Mouse (Mus musculus) hindbrain, embryonic 14.5 days (tissue): Measurements from ENCODE around the gene Mlf2. TPM values are rescaled to one million over a fixed set of nuclear protein-coding genes. Genes with fewer than 3 reads are reported as not detected.
A peak's percentile ranks its signal among the peaks of the same experiment; 100 is the strongest.

ENCODE experiments used
- ATAC-seq: fragments of 200-750 bp; cut with Nextera tagmentation; 2 replicates; pipeline ENCODE4 v1.8.0; 2017; ENCODE audit warnings: moderate number of reproducible peaks, mild to moderate bottlenecking, moderate TSS enrichment, moderate library complexity; ENCODE audit not compliant: low FRiP score
- DNase-seq: peaks from one replicate; pipeline ENCODE4 v3.0.0-alpha.2; 2015; ENCODE audit warnings: low spot score
- H3K27ac ChIP-seq: fragments of 300-500 bp; sonication (generic); 2 replicates; pipeline ENCODE4 v1.5.1; 2014; ENCODE audit warnings: mild to moderate bottlenecking, moderate library complexity
- H3K27me3 ChIP-seq: fragments of 300-500 bp; sonication (generic); 2 replicates; pipeline ENCODE4 v1.6.1; 2014; ENCODE audit warnings: mild to moderate bottlenecking, low read length, mixed read lengths; ENCODE audit not compliant: control insufficient read depth, insufficient read depth
- H3K36me3 ChIP-seq: fragments of 300-500 bp; sonication (generic); replicated peaks from 2 replicates; pipeline ENCODE4 v1.6.1; 2014; ENCODE audit not compliant: control insufficient read depth, insufficient read depth
- H3K4me1 ChIP-seq: fragments of 300-500 bp; sonication (generic); replicated peaks from 2 replicates; pipeline ENCODE4 v1.6.1; 2014; ENCODE audit warnings: antibody characterized with exemption, low read length, mixed read lengths; ENCODE audit not compliant: control insufficient read depth, insufficient read depth
- H3K4me2 ChIP-seq: fragments of 300-500 bp; sonication (generic); replicated peaks from 2 replicates; pipeline ENCODE4 v1.6.1; 2014; ENCODE audit warnings: mild to moderate bottlenecking, moderate library complexity
- H3K4me3 ChIP-seq: fragments of 300-500 bp; sonication (generic); replicated peaks from 2 replicates; pipeline ENCODE4 v1.5.1; 2014; ENCODE audit warnings: mild to moderate bottlenecking, low read length
- H3K9ac ChIP-seq: fragments of 300-500 bp; sonication (generic); 2 replicates; pipeline ENCODE4 v1.6.1; 2014
- H3K9me3 ChIP-seq: fragments of 300-500 bp; sonication (generic); 2 replicates; pipeline ENCODE4 v1.6.1; 2016; ENCODE audit warnings: low read length; ENCODE audit not compliant: control insufficient read depth
- WGBS: fragments of 180-500 bp; shearing (Covaris S2); extraction: QIAGEN DNeasy Blood & Tissue Kit; methylation state at CpG from one replicate; pipeline ENCODE4 v1.1.7; 2014; 5-methylcytosine and 5-hydroxymethylcytosine counted together
- polyA plus RNA-seq: library from polyadenylated mRNA; unstranded; fragments of >200 nt; fragmentation: Nextera tagmentation; extraction: Ambion mirVana; gene quantifications from 2 replicates; pipeline ENCODE4 v1.2.1, GENCODE M21; 2014

The Mlf2 gene
- polyA plus RNA-seq, 1 experiment from 2014 or later: 577 TPM

- 98% methylated on average over 7 of the region's 7 CpGs for WGBS
- H3K9ac ChIP-seq: no peak overlapping the region
- no peak for DNase-seq
These were observed 35.4 kb downstream of the Mlf2 start for GRCm38 (mm10) chr6:124966466-124967118.

GRCm38 (mm10) chr6:124967766-124968165 lies 36.6 kb downstream of the Mlf2 start:
- no peak for ATAC-seq
- no peak overlapping the region for H3K4me2 ChIP-seq
- H3K4me1 ChIP-seq: peaks cover 7% of the 10 kb centered on the region
- H3K36me3 ChIP-seq: 0 out of 2 replicates have a peak, but pooled peaks cover 1% of the 10 kb centered on the region
- H3K4me3 ChIP-seq: no peak overlapping the region
- H3K27ac ChIP-seq: no peak overlapping the region
- no peaks in the 10 kb centered on the region for H3K27me3 ChIP-seq
- DNase-seq: peak; percentile 55
- H3K9ac ChIP-seq: no peak overlapping the region
- WGBS: 69% methylated on average over 4 of the region's 4 CpGs
- H3K9me3 ChIP-seq: no peaks in the 10 kb centered on the region

More at GRCm38 (mm10) chr6:124966466-124967118, 35.4 kb downstream of the Mlf2 start:
- ATAC-seq: no peak
- Histone ChIP-seq H3K36me3 (peaks cover 12% of the 10 kb centered on the region), H3K4me3 (peak overlapping the region; percentile 55; the same call in 1 of the 2 replicates), H3K27ac (no peak overlapping the region), H3K4me2 (peak overlapping the region; percentile 90), H3K4me1 (peaks cover 7% of the 10 kb centered on the region), H3K9me3 (no peaks in the 10 kb centered on the region), H3K27me3 (no peaks in the 10 kb centered on the region)

Other genes with a start within 250 kb of the Mlf2 start
- gene Emg1, start 219.2 kb upstream of the Mlf2 start, polyA plus RNA-seq: 91.4 and 94.1 TPM in 2 replicates
- 241 and 242 TPM in 2 replicates for gene Phb2, start 219.1 kb upstream of the Mlf2 start, polyA plus RNA-seq
- 3.5 and 4.3 TPM in 2 replicates for gene Ptpn6, start 192.7 kb upstream of the Mlf2 start, polyA plus RNA-seq
- 616 and 701 TPM in 2 replicates for gene Grcc10, start 190.0 kb upstream of the Mlf2 start, polyA plus RNA-seq
- not detected in 2 replicates for gene Gm45234, start 175.4 kb upstream of the Mlf2 start, polyA plus RNA-seq
- gene Atn1, start 174.9 kb upstream of the Mlf2 start, polyA plus RNA-seq: 25.9 and 26.0 TPM in 2 replicates
- 142 and 174 TPM in 2 replicates for gene Eno2, start 161.7 kb upstream of the Mlf2 start, polyA plus RNA-seq
- 3.7 and 6.4 TPM in 2 replicates for gene Lrrc23, start 151.7 kb upstream of the Mlf2 start, polyA plus RNA-seq
- gene Spsb2, start 122.7 kb upstream of the Mlf2 start, polyA plus RNA-seq: 5.2 and 6.6 TPM in 2 replicates
- gene Tpi1, start 117.1 kb upstream of the Mlf2 start, polyA plus RNA-seq: 413 and 474 TPM in 2 replicates
- 180 and 182 TPM in 2 replicates for gene Usp5, start 101.9 kb upstream of the Mlf2 start, polyA plus RNA-seq
- gene Cdca3, start 101.8 kb upstream of the Mlf2 start, polyA plus RNA-seq: 29.3 and 36.2 TPM in 2 replicates
- gene Gnb3, start 91.1 kb upstream of the Mlf2 start, polyA plus RNA-seq: 0.21 and 1.2 TPM in 2 replicates
- 13.3 and 17.6 TPM in 2 replicates for gene P3h3, start 73.6 kb upstream of the Mlf2 start, polyA plus RNA-seq
- gene Gpr162, start 67.4 kb upstream of the Mlf2 start, polyA plus RNA-seq: 16.6 and 17.6 TPM in 2 replicates
- 0.27 and 0.35 TPM in 2 replicates for gene Cd4, start 43.2 kb upstream of the Mlf2 start, polyA plus RNA-seq
- 2.1 and 2.8 TPM in 2 replicates for gene Lag3, start 19.7 kb upstream of the Mlf2 start, polyA plus RNA-seq
- 674 and 707 TPM in 2 replicates for gene Ptms, start 11.3 kb upstream of the Mlf2 start, polyA plus RNA-seq
- gene Cops7a, start 34.2 kb downstream of the Mlf2 start, polyA plus RNA-seq: 92.4 and 93.1 TPM in 2 replicates
- gene Pianp, start 65.3 kb downstream of the Mlf2 start, polyA plus RNA-seq: 47.8 and 53.8 TPM in 2 replicates
- 12.0 and 14.6 TPM in 2 replicates for gene Zfp384, start 77.8 kb downstream of the Mlf2 start, polyA plus RNA-seq
- 112 and 113 TPM in 2 replicates for gene Ing4, start 108.4 kb downstream of the Mlf2 start, polyA plus RNA-seq
- 17.1 and 18.7 TPM in 2 replicates for gene Acrbp, start 118.3 kb downstream of the Mlf2 start, polyA plus RNA-seq
- 0.50 and 0.51 TPM in 2 replicates for gene Lpar5, start 136.5 kb downstream of the Mlf2 start, polyA plus RNA-seq
- gene Chd4, start 164.6 kb downstream of the Mlf2 start, polyA plus RNA-seq: 68.5 and 78.0 TPM in 2 replicates
- gene Nop2, start 200.5 kb downstream of the Mlf2 start, polyA plus RNA-seq: 40.3 and 48.4 TPM in 2 replicates
- 18.2 and 19.0 TPM in 2 replicates for gene Iffo1, start 213.9 kb downstream of the Mlf2 start, polyA plus RNA-seq
- 1,428 and 1,660 TPM in 2 replicates for gene Gapdh, start 235.1 kb downstream of the Mlf2 start, polyA plus RNA-seq